Mouse (Mus musculus): ENCODE data around the gene Krt34. TPM values are rescaled to one million over a fixed set of nuclear protein-coding genes. Genes with fewer than 3 reads are reported as not detected.

Krt34 gene
- polyA plus RNA-seq, 1 experiment: not detected

DNA sequence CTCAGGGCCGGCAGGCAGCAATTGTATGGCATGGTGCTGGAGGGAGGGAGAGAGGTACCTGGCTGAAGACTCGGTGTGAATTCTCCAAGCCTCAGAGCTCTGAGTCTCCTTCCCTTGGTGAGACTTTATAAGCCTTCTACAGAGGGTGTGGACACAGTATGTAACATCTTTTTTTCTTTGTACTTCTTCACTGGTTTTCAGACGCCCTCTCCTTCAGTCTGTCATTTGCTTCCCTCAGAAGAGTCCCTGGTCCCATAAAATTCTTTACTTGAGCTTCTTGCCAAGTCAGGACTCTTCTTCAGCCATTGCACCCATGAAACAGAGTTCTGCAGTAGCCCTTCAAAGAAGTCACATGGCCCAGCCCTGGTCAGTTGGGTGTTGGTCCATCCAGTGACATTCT is 9.1 kb upstream of the Krt34 start, which contains the start of gene Krt31:
Gene Krt31, minus strand, starts transcription at position 101 of the 400 bp plus-strand sequence.
- H3K36me3 ChIP-seq (ENCODE audit: control insufficient read depth, insufficient read depth): no peaks in the 10 kb centered on the region
- no peak within 1 kb of the TSS for H3K4me2 ChIP-seq (ENCODE audit: low read depth)
- H3K79me2 ChIP-seq (ENCODE audit: control insufficient read depth, insufficient read depth): no peaks in the 10 kb centered on the region
- no peak within 1 kb of the TSS for H3K4me3 ChIP-seq
- H3K27me3 ChIP-seq (ENCODE audit: control insufficient read depth, insufficient read depth, insufficient read length): no peaks in the 10 kb centered on the region
- no peak within 1 kb of the TSS for H3ac ChIP-seq (ENCODE audit: control insufficient read depth, insufficient read length)
- TF ChIP-seq MYOG (IDR thresholded peaks at IDR 0.05; ENCODE audit: control insufficient read depth in 1 of 3, insufficient read depth in 1 of 3, insufficient read length in 2 of 3, low read depth in 2 of 3): no peak
- TF ChIP-seq MYOD1 (IDR thresholded peaks at IDR 0.05; ENCODE audit: control insufficient read depth in 1 of 3, insufficient read length in 2 of 3, low read depth in 2 of 3): no peak
- TF ChIP-seq POLR2AphosphoS2 (IDR thresholded peaks at IDR 0.05; ENCODE audit: insufficient read length, low read depth): no peak
- TF ChIP-seq SRF (IDR thresholded peaks at IDR 0.05; ENCODE audit: control insufficient read depth, insufficient read length, low read depth): no peak
- TF ChIP-seq TCF12 (IDR thresholded peaks at IDR 0.05; ENCODE audit: insufficient read depth, poor library complexity, severe bottlenecking): no peak
- no peak for TF ChIP-seq CEBPB (IDR thresholded peaks at IDR 0.05; ENCODE audit: insufficient read depth, poor library complexity, severe bottlenecking)
- no peak for TF ChIP-seq REST (IDR thresholded peaks at IDR 0.05; ENCODE audit: insufficient read depth, insufficient read length)
- TF ChIP-seq USF1 (IDR thresholded peaks at IDR 0.05; ENCODE audit: low read depth): no peak
- TF ChIP-seq MAX (IDR thresholded peaks at IDR 0.05; ENCODE audit: low read depth): no peak
- TF ChIP-seq E2F4 (IDR thresholded peaks at IDR 0.05; ENCODE audit: insufficient read depth): no peak
- TF ChIP-seq TCF3 (IDR thresholded peaks at IDR 0.05; ENCODE audit: insufficient read length, low read depth): no peak

GRCm38 (mm10) chr11:100047193-100047592 is 5.8 kb upstream of the Krt34 start:
- Histone ChIP-seq H3K4me3 (no peak overlapping the region), H3K79me2 (ENCODE audit: control insufficient read depth, insufficient read depth) (no peaks in the 10 kb centered on the region), H3K4me2 (ENCODE audit: low read depth) (no peak overlapping the region), H3ac (ENCODE audit: control insufficient read depth, insufficient read length) (no peak overlapping the region), H3K27me3 (ENCODE audit: control insufficient read depth, insufficient read depth, insufficient read length) (no peaks in the 10 kb centered on the region), H3K36me3 (ENCODE audit: control insufficient read depth, insufficient read depth) (no peaks in the 10 kb centered on the region)
- TF ChIP-seq TCF3 (IDR thresholded peaks at IDR 0.05; ENCODE audit: insufficient read length, low read depth) (no peak), REST (IDR thresholded peaks at IDR 0.05; ENCODE audit: insufficient read depth, insufficient read length) (no peak), SRF (IDR thresholded peaks at IDR 0.05; ENCODE audit: control insufficient read depth, insufficient read length, low read depth) (no peak), POLR2AphosphoS2 (IDR thresholded peaks at IDR 0.05; ENCODE audit: insufficient read length, low read depth) (no peak), POLR2A (IDR thresholded peaks at IDR 0.05; ENCODE audit: insufficient read length, low read depth) (no peak), MAX (IDR thresholded peaks at IDR 0.05; ENCODE audit: low read depth) (no peak), MYOG (IDR thresholded peaks at IDR 0.05; ENCODE audit: control insufficient read depth in 1 of 3, insufficient read depth in 1 of 3, insufficient read length in 2 of 3, low read depth in 2 of 3) (no peak), CEBPB (IDR thresholded peaks at IDR 0.05; ENCODE audit: insufficient read depth, poor library complexity, severe bottlenecking) (no peak), MYOD1 (IDR thresholded peaks at IDR 0.05; ENCODE audit: control insufficient read depth in 1 of 3, insufficient read length in 2 of 3, low read depth in 2 of 3) (no peak), TCF12 (IDR thresholded peaks at IDR 0.05; ENCODE audit: insufficient read depth, poor library complexity, severe bottlenecking) (no peak), E2F4 (IDR thresholded peaks at IDR 0.05; ENCODE audit: insufficient read depth) (no peak), USF1 (IDR thresholded peaks at IDR 0.05; ENCODE audit: low read depth) (no peak)

DNA sequence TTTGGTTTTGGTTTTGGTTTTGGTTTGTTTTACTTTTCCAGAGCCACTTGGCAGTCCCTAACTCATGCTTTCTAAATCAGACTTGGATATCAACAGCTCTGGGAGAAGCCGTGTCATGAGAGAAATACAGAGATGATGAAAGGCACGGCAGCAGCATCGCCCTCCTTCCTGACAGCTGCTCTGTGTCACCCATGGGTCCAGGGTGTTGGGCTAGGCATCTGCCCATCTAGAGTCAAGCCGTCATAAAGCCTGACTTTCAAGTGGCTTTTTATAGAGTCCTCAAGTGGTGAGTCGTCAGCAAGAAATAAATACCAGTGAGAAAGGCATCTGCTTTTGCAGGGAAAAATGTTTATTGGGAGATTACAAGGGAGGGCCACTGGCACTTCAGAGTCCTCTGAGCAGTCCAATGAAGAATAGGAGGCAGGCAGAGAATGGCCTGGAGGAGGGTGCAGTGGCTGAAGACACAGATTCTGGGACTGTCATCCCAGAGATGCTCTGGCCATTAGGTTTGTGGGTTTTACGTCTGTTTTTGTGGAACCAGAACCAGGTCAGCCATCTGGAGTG is 5.0 kb upstream of the Krt34 start:
- Histone ChIP-seq H3K36me3 (ENCODE audit: control insufficient read depth, insufficient read depth) (no peaks in the 10 kb centered on the region), H3K4me2 (ENCODE audit: low read depth) (peak overlapping the region; percentile 33)

GRCm38 (mm10) chr11:100029768-100030167 is 11.6 kb downstream of the Krt34 start, which contains the start of gene Krt33b:
Krt33b (minus strand) TSS chr11:100029868.
- Histone ChIP-seq H3K4me2 (ENCODE audit: low read depth) (no peak within 1 kb of the TSS), H3K36me3 (ENCODE audit: control insufficient read depth, insufficient read depth) (no peaks in the 10 kb centered on the region), H3K79me2 (ENCODE audit: control insufficient read depth, insufficient read depth) (no peaks in the 10 kb centered on the region), H3K4me3 (no peak within 1 kb of the TSS), H3K27me3 (ENCODE audit: control insufficient read depth, insufficient read depth, insufficient read length) (no peaks in the 10 kb centered on the region), H3ac (ENCODE audit: control insufficient read depth, insufficient read length) (no peak within 1 kb of the TSS)
- TF ChIP-seq REST (IDR thresholded peaks at IDR 0.05; ENCODE audit: insufficient read depth, insufficient read length): no peak
- TF ChIP-seq TCF3 (IDR thresholded peaks at IDR 0.05; ENCODE audit: insufficient read length, low read depth): no peak
- TF ChIP-seq POLR2A (IDR thresholded peaks at IDR 0.05; ENCODE audit: insufficient read length, low read depth): no peak

More for the DNA sequence above, 5.0 kb upstream of the Krt34 start:
- TF ChIP-seq MYOD1 (IDR thresholded peaks at IDR 0.05; ENCODE audit: control insufficient read depth in 1 of 3, insufficient read length in 2 of 3, low read depth in 2 of 3) (peak; percentile 65 to 97 (median 85)), USF1 (IDR thresholded peaks at IDR 0.05; ENCODE audit: low read depth) (no peak), MYOG (IDR thresholded peaks at IDR 0.05; ENCODE audit: control insufficient read depth in 1 of 3, insufficient read depth in 1 of 3, insufficient read length in 2 of 3, low read depth in 2 of 3) (peak; percentile 77 to 93 (median 93)), TCF3 (IDR thresholded peaks at IDR 0.05; ENCODE audit: insufficient read length, low read depth) (peak; percentile 70)
- no peak overlapping the region for H3ac ChIP-seq (ENCODE audit: control insufficient read depth, insufficient read length)
- no peaks in the 10 kb centered on the region for H3K79me2 ChIP-seq (ENCODE audit: control insufficient read depth, insufficient read depth)
- no peaks in the 10 kb centered on the region for H3K27me3 ChIP-seq (ENCODE audit: control insufficient read depth, insufficient read depth, insufficient read length)
- no peak overlapping the region for H3K4me3 ChIP-seq

GRCm38 (mm10) chr11:100021438-100021837 is 19.9 kb downstream of the Krt34 start:
- Histone ChIP-seq H3K79me2 (ENCODE audit: control insufficient read depth, insufficient read depth) (no peaks in the 10 kb centered on the region), H3K4me3 (no peak overlapping the region), H3K4me2 (ENCODE audit: low read depth) (no peak overlapping the region), H3ac (ENCODE audit: control insufficient read depth, insufficient read length) (no peak overlapping the region), H3K36me3 (ENCODE audit: control insufficient read depth, insufficient read depth) (no peaks in the 10 kb centered on the region), H3K27me3 (ENCODE audit: control insufficient read depth, insufficient read depth, insufficient read length) (no peaks in the 10 kb centered on the region)
- no peak for TF ChIP-seq E2F4 (IDR thresholded peaks at IDR 0.05; ENCODE audit: insufficient read depth)
- TF ChIP-seq MYOG (IDR thresholded peaks at IDR 0.05; ENCODE audit: control insufficient read depth in 1 of 3, insufficient read depth in 1 of 3, insufficient read length in 2 of 3, low read depth in 2 of 3): peak in 2 of 3 experiments; percentile 31 to 52
- peak in 1 of 3 experiments; percentile 26 for TF ChIP-seq MYOD1 (IDR thresholded peaks at IDR 0.05; ENCODE audit: control insufficient read depth in 1 of 3, insufficient read length in 2 of 3, low read depth in 2 of 3)
